Mouse (Mus musculus): Measurements from ENCODE around the gene Sash1. TPM values are rescaled to one million over a fixed set of nuclear protein-coding genes. Genes with fewer than 3 reads are reported as not detected.

Sash1 gene
- polyA plus RNA-seq, 1 experiment from 2014 or later, result 2.6 TPM

DNA sequence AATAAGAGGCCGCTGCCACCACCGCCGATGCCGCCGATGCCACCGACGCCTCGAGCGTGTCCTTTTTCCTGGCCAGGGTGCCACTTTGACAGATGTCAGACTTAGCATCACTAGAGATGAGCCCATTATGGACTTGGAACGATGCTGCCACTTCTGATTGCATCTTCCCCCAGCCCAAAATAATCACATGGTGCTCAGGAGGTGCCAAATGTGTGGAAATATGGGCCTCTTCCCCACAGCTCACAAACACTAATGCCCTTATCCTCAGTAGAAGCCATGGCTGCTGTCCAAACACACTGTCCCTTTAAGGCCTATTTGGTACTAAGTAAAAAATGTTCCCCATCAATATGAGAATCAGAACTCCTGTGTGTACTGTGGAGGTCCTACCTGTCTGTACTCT lies 39.6 kb downstream of the Sash1 start:
- H3K4me1 ChIP-seq (ENCODE audit: control insufficient read depth, insufficient read depth, low read length), result peaks cover 6% of the 10 kb centered on the region
- H3K36me3 ChIP-seq (ENCODE audit: control insufficient read depth, insufficient read depth), result 0 out of 2 replicates have a peak, but pooled peaks cover 2% of the 10 kb centered on the region
- H3K9ac ChIP-seq (ENCODE audit: low read length), result no peak overlapping the region
- H3K4me2 ChIP-seq (ENCODE audit: low read depth, low read length), result no peak overlapping the region
- 89% methylated on average over 10 of the region's 10 CpGs for WGBS
- no peak for ATAC-seq (replicated peaks; ENCODE audit: extremely low read depth, insufficient read depth, low FRiP score)
- no peak overlapping the region for H3K4me3 ChIP-seq (ENCODE audit: low read length)
- no peaks in the 10 kb centered on the region for H3K27me3 ChIP-seq (ENCODE audit: control insufficient read depth, insufficient read depth, low read length)
- no peak overlapping the region for H3K27ac ChIP-seq (ENCODE audit: low read length)
- no peaks in the 10 kb centered on the region for H3K9me3 ChIP-seq (replicated peaks; ENCODE audit: control insufficient read depth, low read length)

DNA sequence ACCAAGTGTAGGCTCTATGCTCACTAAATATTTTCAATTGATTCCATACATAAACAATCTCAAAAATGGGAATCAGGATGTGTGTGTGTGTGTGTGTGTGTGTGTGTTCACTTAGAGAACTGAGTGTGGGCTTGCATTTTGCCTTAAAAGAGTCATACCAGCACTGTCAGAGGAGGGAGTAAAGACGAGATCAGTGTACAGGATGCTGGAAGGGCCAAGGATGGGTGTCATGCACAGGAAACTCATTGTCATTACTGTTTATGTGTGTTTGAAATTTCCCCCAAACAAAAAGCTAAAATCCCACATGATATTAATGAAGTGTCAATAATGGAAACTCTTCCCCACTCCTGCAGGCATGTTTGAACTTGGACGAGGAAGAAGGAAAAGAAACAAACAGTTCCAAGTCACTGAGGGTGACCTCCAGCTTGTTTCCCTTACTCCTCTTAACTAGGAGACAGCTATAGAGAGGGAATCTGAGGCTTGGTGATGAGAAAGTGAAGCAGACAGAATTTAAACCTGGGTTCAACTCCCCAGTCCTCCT lies 40.6 kb downstream of the Sash1 start:
- Histone ChIP-seq H3K4me3 (ENCODE audit: low read length) (no peak overlapping the region), H3K36me3 (ENCODE audit: control insufficient read depth, insufficient read depth) (0 out of 2 replicates have a peak, but pooled peaks cover 2% of the 10 kb centered on the region), H3K27me3 (ENCODE audit: control insufficient read depth, insufficient read depth, low read length) (no peaks in the 10 kb centered on the region), H3K27ac (ENCODE audit: low read length) (no peak overlapping the region), H3K9ac (ENCODE audit: low read length) (no peak overlapping the region), H3K4me1 (ENCODE audit: control insufficient read depth, insufficient read depth, low read length) (peaks cover 6% of the 10 kb centered on the region), H3K4me2 (ENCODE audit: low read depth, low read length) (no peak overlapping the region), H3K9me3 (replicated peaks; ENCODE audit: control insufficient read depth, low read length) (no peaks in the 10 kb centered on the region)
- ATAC-seq (replicated peaks; ENCODE audit: extremely low read depth, insufficient read depth, low FRiP score), result no peak
- WGBS, result 59% methylated on average over 2 of the region's 2 CpGs

DNA sequence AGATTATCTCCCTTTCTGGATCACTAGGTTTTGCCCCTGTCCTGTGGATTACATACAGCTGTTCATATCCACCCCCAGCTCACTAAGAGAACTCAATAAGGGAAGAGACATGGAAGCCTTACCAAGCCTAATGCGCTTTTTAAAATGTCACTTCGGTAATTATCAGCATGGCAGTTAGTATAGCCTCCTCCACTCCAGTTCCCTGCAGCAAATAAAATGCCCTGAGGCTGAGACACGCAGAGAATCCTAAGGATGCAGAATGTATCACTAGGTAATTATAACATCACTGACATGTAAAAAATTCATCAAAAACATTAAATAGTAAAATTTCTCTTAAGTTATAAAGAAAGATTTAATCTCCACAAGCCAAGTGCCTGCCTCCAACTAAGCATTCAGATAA lies 45.9 kb downstream of the Sash1 start:
- no peak overlapping the region for H3K4me2 ChIP-seq (ENCODE audit: low read depth, low read length)
- ATAC-seq (replicated peaks; ENCODE audit: extremely low read depth, insufficient read depth, low FRiP score), result no peak
- 81% methylated on average over 3 of the region's 3 CpGs for WGBS
- no peak overlapping the region; the same call in 1 of the 2 replicates for H3K9ac ChIP-seq (ENCODE audit: low read length)
- no peaks in the 10 kb centered on the region for H3K36me3 ChIP-seq (ENCODE audit: control insufficient read depth, insufficient read depth)
- no peaks in the 10 kb centered on the region for H3K27me3 ChIP-seq (ENCODE audit: control insufficient read depth, insufficient read depth, low read length)
- no peaks in the 10 kb centered on the region for H3K9me3 ChIP-seq (replicated peaks; ENCODE audit: control insufficient read depth, low read length)
- no peak overlapping the region for H3K4me3 ChIP-seq (ENCODE audit: low read length)
- peaks cover 9% of the 10 kb centered on the region for H3K4me1 ChIP-seq (ENCODE audit: control insufficient read depth, insufficient read depth, low read length)
- H3K27ac ChIP-seq (ENCODE audit: low read length), result no peak overlapping the region

DNA sequence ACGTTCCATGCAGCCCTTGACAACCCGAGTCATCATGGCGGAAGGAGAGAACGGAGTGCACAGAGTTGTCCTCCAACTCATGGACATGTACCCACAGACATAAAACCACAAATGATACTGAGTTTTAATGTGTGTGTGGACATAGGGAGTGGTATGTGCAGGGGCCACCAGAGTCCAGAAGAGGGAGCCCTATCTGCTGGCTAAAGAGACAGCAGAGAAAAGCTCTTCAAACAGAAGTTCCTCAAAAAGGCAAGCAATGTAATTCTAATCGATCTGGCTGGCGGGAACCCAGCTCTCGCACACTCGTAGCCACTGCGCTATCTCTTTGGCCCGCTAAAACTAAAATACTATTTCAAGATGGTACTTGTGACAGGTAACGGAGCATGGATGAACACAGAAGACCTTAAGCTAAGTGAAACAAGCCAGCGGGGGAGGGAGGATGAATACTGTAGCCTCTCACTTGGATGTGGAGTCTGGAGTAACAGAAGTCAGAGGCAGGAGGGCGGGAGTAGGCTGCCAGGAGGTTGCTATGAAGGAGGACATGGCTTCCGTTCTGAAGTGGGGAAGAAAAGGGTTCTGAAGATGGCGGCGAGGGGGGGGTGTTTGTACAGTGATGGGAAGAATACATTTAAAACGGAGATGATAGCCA lies 51.9 kb downstream of the Sash1 start:
- H3K9ac ChIP-seq (ENCODE audit: low read length), result no peak overlapping the region
- no peaks in the 10 kb centered on the region for H3K9me3 ChIP-seq (replicated peaks; ENCODE audit: control insufficient read depth, low read length)
- no peak for ATAC-seq (replicated peaks; ENCODE audit: extremely low read depth, insufficient read depth, low FRiP score)
- H3K4me1 ChIP-seq (ENCODE audit: control insufficient read depth, insufficient read depth, low read length), result peaks cover 7% of the 10 kb centered on the region
- H3K4me3 ChIP-seq (ENCODE audit: low read length), result no peak overlapping the region
- no peak overlapping the region for H3K4me2 ChIP-seq (ENCODE audit: low read depth, low read length)
- H3K27ac ChIP-seq (ENCODE audit: low read length), result no peak overlapping the region
- no peaks in the 10 kb centered on the region for H3K36me3 ChIP-seq (ENCODE audit: control insufficient read depth, insufficient read depth)
- 86% methylated on average over 17 of the region's 17 CpGs for WGBS
- no peaks in the 10 kb centered on the region for H3K27me3 ChIP-seq (ENCODE audit: control insufficient read depth, insufficient read depth, low read length)

DNA sequence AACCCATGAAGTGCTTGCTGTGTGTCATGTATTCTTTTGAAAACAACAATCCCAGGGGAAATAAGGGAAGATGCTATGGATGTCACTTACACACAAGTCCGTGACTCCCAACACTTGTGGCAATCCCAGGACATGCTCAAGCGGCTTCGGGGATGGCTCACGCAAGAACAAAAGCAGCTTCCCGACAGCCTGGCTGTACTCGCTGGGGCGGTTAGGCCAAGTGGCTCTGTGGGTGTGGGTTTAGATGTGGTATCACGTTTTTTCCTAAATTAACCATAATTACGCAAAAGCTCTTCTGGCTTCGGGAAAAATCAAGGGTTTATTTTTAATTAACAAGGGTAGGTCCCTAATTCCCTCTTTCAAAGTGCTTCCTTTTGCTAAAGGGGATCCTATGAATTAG lies 59.6 kb downstream of the Sash1 start:
- Histone ChIP-seq H3K36me3 (ENCODE audit: control insufficient read depth, insufficient read depth) (no peaks in the 10 kb centered on the region), H3K27me3 (ENCODE audit: control insufficient read depth, insufficient read depth, low read length) (no peaks in the 10 kb centered on the region), H3K27ac (ENCODE audit: low read length) (no peak overlapping the region), H3K9me3 (replicated peaks; ENCODE audit: control insufficient read depth, low read length) (no peaks in the 10 kb centered on the region), H3K4me2 (ENCODE audit: low read depth, low read length) (no peak overlapping the region), H3K4me3 (ENCODE audit: low read length) (no peak overlapping the region), H3K4me1 (ENCODE audit: control insufficient read depth, insufficient read depth, low read length) (peaks cover 16% of the 10 kb centered on the region), H3K9ac (ENCODE audit: low read length) (no peak overlapping the region)
- WGBS, result 90% methylated on average over 10 of the region's 10 CpGs
- ATAC-seq (replicated peaks; ENCODE audit: extremely low read depth, insufficient read depth, low FRiP score), result no peak

DNA sequence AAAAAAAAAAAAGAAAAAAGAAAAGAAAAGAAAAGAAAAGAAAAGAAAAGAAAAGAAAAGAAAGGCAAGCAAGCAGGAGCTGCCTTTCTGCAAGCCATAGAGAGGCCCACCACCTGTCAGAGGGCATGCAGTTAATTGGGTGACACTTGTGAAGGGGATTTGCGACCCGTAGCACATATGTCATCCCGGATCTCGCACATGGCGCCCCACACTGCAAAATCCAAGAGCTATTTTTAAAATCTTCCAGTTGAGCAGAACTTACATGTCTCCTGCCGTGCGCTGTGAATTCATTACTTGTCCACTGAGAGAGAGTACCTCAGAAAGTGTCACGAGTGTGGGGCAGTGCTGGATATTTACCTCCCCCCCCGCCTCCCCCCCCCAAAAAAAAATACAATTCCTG lies 60.0 kb downstream of the Sash1 start:
- 50% methylated on average over 9 of the region's 9 CpGs for WGBS

DNA sequence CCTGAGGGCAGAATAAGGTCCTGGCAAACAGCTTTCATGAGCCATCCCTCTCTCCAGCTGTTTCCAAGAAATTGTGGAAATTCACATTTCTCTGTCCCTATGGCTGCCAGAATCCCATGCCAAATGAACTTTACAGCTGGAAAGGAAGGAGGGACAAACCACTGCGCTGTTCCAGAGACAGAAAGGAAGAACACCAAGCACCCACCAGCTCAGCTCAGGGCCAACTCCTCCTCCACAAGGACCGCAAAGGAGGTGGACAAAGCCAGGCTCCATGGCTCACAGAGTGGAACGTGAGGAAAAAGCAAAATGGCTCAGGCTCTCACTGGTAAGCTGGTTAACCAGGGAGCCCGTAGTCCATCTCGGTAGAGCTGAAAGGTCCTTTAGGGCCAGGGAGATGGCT lies 67.8 kb downstream of the Sash1 start:
- Histone ChIP-seq H3K9me3 (replicated peaks; ENCODE audit: control insufficient read depth, low read length) (no peaks in the 10 kb centered on the region), H3K9ac (ENCODE audit: low read length) (no peak overlapping the region), H3K4me3 (ENCODE audit: low read length) (no peak overlapping the region), H3K27ac (ENCODE audit: low read length) (no peak overlapping the region), H3K36me3 (ENCODE audit: control insufficient read depth, insufficient read depth) (no peaks in the 10 kb centered on the region), H3K27me3 (ENCODE audit: control insufficient read depth, insufficient read depth, low read length) (no peaks in the 10 kb centered on the region), H3K4me1 (ENCODE audit: control insufficient read depth, insufficient read depth, low read length) (peaks cover 27% of the 10 kb centered on the region), H3K4me2 (ENCODE audit: low read depth, low read length) (no peak overlapping the region)
- 85% methylated on average over 5 of the region's 5 CpGs for WGBS
- no peak for ATAC-seq (replicated peaks; ENCODE audit: extremely low read depth, insufficient read depth, low FRiP score)

More for the DNA sequence above, 60.0 kb downstream of the Sash1 start:
- Histone ChIP-seq H3K36me3 (ENCODE audit: control insufficient read depth, insufficient read depth) (no peaks in the 10 kb centered on the region), H3K27me3 (ENCODE audit: control insufficient read depth, insufficient read depth, low read length) (no peaks in the 10 kb centered on the region), H3K9ac (ENCODE audit: low read length) (no peak overlapping the region), H3K9me3 (replicated peaks; ENCODE audit: control insufficient read depth, low read length) (no peaks in the 10 kb centered on the region), H3K4me3 (ENCODE audit: low read length) (no peak overlapping the region), H3K27ac (ENCODE audit: low read length) (no peak overlapping the region), H3K4me2 (ENCODE audit: low read depth, low read length) (no peak overlapping the region), H3K4me1 (ENCODE audit: control insufficient read depth, insufficient read depth, low read length) (peaks cover 16% of the 10 kb centered on the region)
- no peak for ATAC-seq (replicated peaks; ENCODE audit: extremely low read depth, insufficient read depth, low FRiP score)

DNA sequence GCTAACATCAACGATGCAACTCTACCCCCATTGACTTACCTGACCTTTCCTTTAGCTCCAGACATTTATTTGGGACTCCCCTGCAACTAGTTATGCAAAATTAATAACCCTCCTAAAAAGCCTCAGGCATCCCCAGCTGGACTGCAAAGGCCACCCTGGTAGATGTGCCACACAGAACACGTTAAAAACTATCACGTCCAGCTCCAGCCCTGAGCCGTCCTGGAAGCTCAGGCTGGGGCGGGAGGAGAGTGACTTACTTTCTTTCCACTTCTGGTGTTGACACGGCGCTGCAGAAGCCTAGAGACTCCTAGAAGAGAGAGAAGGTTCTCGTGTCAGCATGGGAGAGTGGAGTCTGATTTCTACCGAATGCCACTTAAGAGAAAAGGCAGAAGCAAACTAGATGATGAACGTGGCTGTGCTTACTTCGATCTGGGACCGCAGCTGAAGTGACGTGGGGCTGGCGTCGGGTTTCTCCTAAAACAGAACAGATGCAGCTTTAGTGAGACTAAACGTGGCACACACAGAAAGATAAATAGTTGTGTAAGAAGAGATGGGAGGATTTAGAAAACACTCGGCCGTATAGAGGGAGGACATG lies 71.8 kb downstream of the Sash1 start:
- H3K9ac ChIP-seq (ENCODE audit: low read length), result 0 out of 2 replicates have a peak overlapping the region, but pooled peaks have one; percentile 5
- H3K4me2 ChIP-seq (ENCODE audit: low read depth, low read length), result peak overlapping the region; percentile 18; the same call in 1 of the 2 replicates
- peak overlapping the region; percentile 53 for H3K27ac ChIP-seq (ENCODE audit: low read length)

GRCm38 (mm10) chr10:8813259-8813658 lies 72.6 kb downstream of the Sash1 start:
- Histone ChIP-seq H3K4me2 (ENCODE audit: low read depth, low read length) (peak overlapping the region; percentile 26), H3K9me3 (replicated peaks; ENCODE audit: control insufficient read depth, low read length) (no peaks in the 10 kb centered on the region), H3K27me3 (ENCODE audit: control insufficient read depth, insufficient read depth, low read length) (no peaks in the 10 kb centered on the region), H3K4me3 (ENCODE audit: low read length) (no peak overlapping the region), H3K36me3 (ENCODE audit: control insufficient read depth, insufficient read depth) (no peaks in the 10 kb centered on the region), H3K9ac (ENCODE audit: low read length) (no peak overlapping the region), H3K27ac (ENCODE audit: low read length) (no peak overlapping the region; the same call in 1 of the 2 replicates), H3K4me1 (ENCODE audit: control insufficient read depth, insufficient read depth, low read length) (peaks cover 19% of the 10 kb centered on the region)
- WGBS, result 44% methylated on average over 14 of the region's 14 CpGs
- peak; percentile 77 for ATAC-seq (replicated peaks; ENCODE audit: extremely low read depth, insufficient read depth, low FRiP score)

More for the DNA sequence above, 71.8 kb downstream of the Sash1 start:
- WGBS, result 27% methylated on average over 18 of the region's 18 CpGs
- ATAC-seq (replicated peaks; ENCODE audit: extremely low read depth, insufficient read depth, low FRiP score), result no peak
- Histone ChIP-seq H3K4me1 (ENCODE audit: control insufficient read depth, insufficient read depth, low read length) (peaks cover 19% of the 10 kb centered on the region), H3K27me3 (ENCODE audit: control insufficient read depth, insufficient read depth, low read length) (no peaks in the 10 kb centered on the region), H3K36me3 (ENCODE audit: control insufficient read depth, insufficient read depth) (no peaks in the 10 kb centered on the region), H3K4me3 (ENCODE audit: low read length) (no peak overlapping the region), H3K9me3 (replicated peaks; ENCODE audit: control insufficient read depth, low read length) (no peaks in the 10 kb centered on the region)
